Comparison of ENCODE assay signal across 7 mouse cellular contexts in the genomic region with DNA sequence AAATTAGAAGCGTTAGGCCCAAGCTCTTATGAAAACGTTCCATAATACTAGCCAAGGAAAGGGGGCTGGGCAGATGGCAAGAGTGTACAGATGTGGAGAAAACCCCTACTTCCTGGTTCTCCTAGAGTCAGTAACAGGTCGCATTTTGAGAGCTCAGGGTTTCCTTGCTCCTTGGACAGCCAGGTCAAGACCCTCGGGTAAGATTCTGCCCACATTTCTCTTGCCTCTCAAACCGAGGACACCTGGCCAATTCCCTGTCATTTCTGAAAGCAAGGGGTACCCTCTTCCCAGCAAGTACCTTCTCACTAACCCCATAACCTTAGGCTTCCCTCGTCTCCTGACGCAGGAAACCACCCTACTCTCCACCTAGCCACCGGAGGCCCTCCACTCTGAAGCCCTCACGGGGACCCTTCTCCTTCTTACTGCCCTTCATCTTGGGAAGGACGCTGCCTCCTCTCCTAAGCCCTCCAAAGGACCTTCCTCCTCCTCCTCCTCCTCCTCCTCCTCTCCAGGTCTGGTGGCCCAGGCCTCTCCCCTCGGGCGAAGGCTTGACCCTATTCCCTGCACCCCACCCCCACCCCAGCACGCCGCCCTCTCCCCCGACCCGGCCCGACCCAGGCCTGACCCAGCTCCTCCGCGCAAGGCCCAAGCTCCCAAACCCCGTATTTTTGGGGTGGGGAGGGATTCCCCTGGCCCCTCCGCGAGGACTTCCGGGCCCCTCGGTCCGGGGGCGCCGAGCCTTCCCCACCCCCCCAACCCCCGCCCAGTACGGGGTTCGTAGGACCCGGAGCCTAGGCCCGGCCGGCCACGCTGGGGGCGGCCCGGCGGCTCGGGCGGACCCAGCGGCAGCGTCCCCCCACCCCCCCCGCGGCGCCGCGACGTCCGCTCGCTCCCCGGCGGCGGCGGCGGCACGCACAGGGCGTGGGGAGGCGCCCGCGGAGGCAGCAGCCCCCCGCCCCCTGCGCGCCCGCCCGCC. TPM values are rescaled to one million over a fixed set of nuclear protein-coding genes. Genes with fewer than 3 reads are reported as not detected.
DNase-seq lines count a peak whose midpoint lies in the region; ATAC-seq and TF ChIP-seq lines count a peak whose summit lies in the region.

No protein-coding gene starts in this region.

- DNase-seq in adipocyte (ENCODE audit: low spot score): peak; percentile 62
- DNase-seq in embryonic facial prominence, embryonic 14.5 days (ENCODE audit: low spot score): peak; percentile 78
- DNase-seq in kidney, postnatal 36 days: peak; percentile 50 to 76
- peak; percentile 42 to 51 for DNase-seq in spleen, postnatal 36 days (ENCODE audit: low spot score in 2 of 2)

- H3K4me3 ChIP-seq in E14TG2a.4 (replicated peaks; ENCODE audit: low read length): peak overlapping the region; percentile 85
- H3K4me3 ChIP-seq in embryonic facial prominence, embryonic 14.5 days (ENCODE audit: low read depth, low read length): peak overlapping the region; percentile 75
- H3K4me3 ChIP-seq in heart, embryonic 14.5 days (ENCODE audit: control insufficient read depth in 1 of 2, insufficient read depth in 1 of 2, low read depth in 1 of 2, low read length in 2 of 2): peak overlapping the region; percentile 84 to 88

- H3K4me2 ChIP-seq in embryonic facial prominence, embryonic 14.5 days (ENCODE audit: low read depth, low read length): peak overlapping the region; percentile 76
- H3K4me2 ChIP-seq in heart, embryonic 14.5 days (ENCODE audit: low read length): peak overlapping the region; percentile 96

- no peak for TF ChIP-seq CTCF in E14TG2a.4 (conservative IDR thresholded peaks at IDR 0.05; ENCODE audit: low read length)

- H3K27me3 ChIP-seq in E14TG2a.4 (ENCODE audit: insufficient read depth, low read length): no peaks in the 10 kb centered on the region
- H3K27me3 ChIP-seq in embryonic facial prominence, embryonic 14.5 days (replicated peaks; ENCODE audit: control insufficient read depth, insufficient read depth, low read length): no peaks in the 10 kb centered on the region
- no peaks in the 10 kb centered on the region for H3K27me3 ChIP-seq in heart, embryonic 14.5 days (ENCODE audit: control insufficient read depth, insufficient read depth, low read length)

- WGBS in embryonic facial prominence, embryonic 14.5 days: 3% methylated on average over 17 of the region's 64 CpGs
- WGBS in heart, embryonic 14.5 days: 1% methylated on average over 61 of the region's 64 CpGs

- ATAC-seq in embryonic facial prominence, embryonic 14.5 days (ENCODE audit: low read depth): peak; percentile 86
- peak; percentile 77 for ATAC-seq in heart, embryonic 14.5 days (ENCODE audit: insufficient number of reproducible peaks, insufficient read depth, low FRiP score, low read depth)
- ATAC-seq in megakaryocyte progenitor cell, adult 5-6 weeks (replicated peaks; ENCODE audit: poor library complexity): peak; percentile 43

- H3K9ac ChIP-seq in embryonic facial prominence, embryonic 14.5 days (ENCODE audit: low read depth, low read length): peak overlapping the region; percentile 98
- peak overlapping the region; percentile 97 for H3K9ac ChIP-seq in heart, embryonic 14.5 days (ENCODE audit: low read length)

- peaks cover 5% of the 10 kb centered on the region; the same call in 1 of the 2 replicates for H3K9me3 ChIP-seq in E14TG2a.4 (ENCODE audit: low read length)
- no peaks in the 10 kb centered on the region for H3K9me3 ChIP-seq in embryonic facial prominence, embryonic 14.5 days (ENCODE audit: control insufficient read depth, low read length)
- H3K9me3 ChIP-seq in heart, embryonic 14.5 days (ENCODE audit: control insufficient read depth, low read length): no peaks in the 10 kb centered on the region

- H3K27ac ChIP-seq in embryonic facial prominence, embryonic 14.5 days (replicated peaks; ENCODE audit: low read depth, low read length): peak overlapping the region; percentile 96
- peak overlapping the region; percentile 95 to 98 for H3K27ac ChIP-seq in heart, embryonic 14.5 days (replicated peaks in 1 of 2; ENCODE audit: control insufficient read depth in 1 of 2, insufficient read depth in 1 of 2, low read depth in 2 of 2, low read length in 2 of 2)

- peaks cover 13% of the 10 kb centered on the region; the same call in 1 of the 2 replicates for H3K36me3 ChIP-seq in E14TG2a.4 (ENCODE audit: insufficient read depth, low read length)
- no peaks in the 10 kb centered on the region for H3K36me3 ChIP-seq in embryonic facial prominence, embryonic 14.5 days (ENCODE audit: control insufficient read depth, insufficient read depth, low read length)
- no peaks in the 10 kb centered on the region for H3K36me3 ChIP-seq in heart, embryonic 14.5 days (ENCODE audit: control insufficient read depth, insufficient read depth, low read length)

- H3K4me1 ChIP-seq in E14TG2a.4 (replicated peaks; ENCODE audit: low read depth, low read length): peaks cover 68% of the 10 kb centered on the region
- H3K4me1 ChIP-seq in embryonic facial prominence, embryonic 14.5 days (ENCODE audit: control insufficient read depth, insufficient read depth, low read length): peaks cover 10% of the 10 kb centered on the region
- peaks cover 2 to 20% of the 10 kb centered on the region in 2 experiments; a peak in 2 of 4 replicates for H3K4me1 ChIP-seq in heart, embryonic 14.5 days (ENCODE audit: control insufficient read depth in 2 of 2, insufficient read depth in 2 of 2, low read length in 2 of 2)

RNA-seq across cellular contexts. Expression of gene Gmeb1, which starts 0.7 kb away (rescaled TPM):
- 24.7 and 28.7 TPM in 2 replicates for polyA plus RNA-seq in embryonic facial prominence, embryonic 14.5 days (2014; fragmentation: Nextera tagmentation; extraction: Ambion mirVana)
- polyA plus RNA-seq in heart, embryonic 14.5 days (2014; fragmentation: Nextera tagmentation; extraction: Ambion mirVana): 25.8 and 27.5 TPM in 2 replicates
- 13.9 and 14.3 TPM in 2 replicates for total RNA-seq in megakaryocyte progenitor cell, adult 5-6 weeks (2015)
- 18.7 and 29.3 TPM in 2 replicates for total RNA-seq in megakaryocyte progenitor cell, adult 5-6 weeks (2017)

RNA-seq across cellular contexts. Expression of gene Taf12, which starts 13.5 kb away (rescaled TPM):
- polyA plus RNA-seq in embryonic facial prominence, embryonic 14.5 days (2014; fragmentation: Nextera tagmentation; extraction: Ambion mirVana): 43.4 and 48.8 TPM in 2 replicates
- 29.4 and 30.9 TPM in 2 replicates for polyA plus RNA-seq in heart, embryonic 14.5 days (2014; fragmentation: Nextera tagmentation; extraction: Ambion mirVana)
- total RNA-seq in megakaryocyte progenitor cell, adult 5-6 weeks (2015): 40.5 and 42.1 TPM in 2 replicates
- 34.1 and 72.2 TPM in 2 replicates for total RNA-seq in megakaryocyte progenitor cell, adult 5-6 weeks (2017)

RNA-seq across cellular contexts. Expression of gene Rab42, which starts 42.5 kb away (rescaled TPM):
- 1.8 and 2.3 TPM in 2 replicates for polyA plus RNA-seq in embryonic facial prominence, embryonic 14.5 days (2014; fragmentation: Nextera tagmentation; extraction: Ambion mirVana)
- 1.2 and 1.4 TPM in 2 replicates for polyA plus RNA-seq in heart, embryonic 14.5 days (2014; fragmentation: Nextera tagmentation; extraction: Ambion mirVana)
- total RNA-seq in megakaryocyte progenitor cell, adult 5-6 weeks (2015): not detected in 2 replicates
- total RNA-seq in megakaryocyte progenitor cell, adult 5-6 weeks (2017): 1.0 and 1.3 TPM in 2 replicates

RNA-seq across cellular contexts. Expression of gene Ythdf2, which starts 48.6 kb away (rescaled TPM):
- polyA plus RNA-seq in embryonic facial prominence, embryonic 14.5 days (2014; fragmentation: Nextera tagmentation; extraction: Ambion mirVana): 98.5 and 102 TPM in 2 replicates
- polyA plus RNA-seq in heart, embryonic 14.5 days (2014; fragmentation: Nextera tagmentation; extraction: Ambion mirVana): 66.3 and 70.9 TPM in 2 replicates
- total RNA-seq in megakaryocyte progenitor cell, adult 5-6 weeks (2015): 64.7 and 66.5 TPM in 2 replicates
- 64.0 and 69.7 TPM in 2 replicates for total RNA-seq in megakaryocyte progenitor cell, adult 5-6 weeks (2017)

Comparison
In these comparisons a context has a peak if more than half of its experiments do, and no peak if none do; other contexts are left out.
1. Peak in every context shown above with its lines: DNase-seq, ATAC-seq, H3K4me3 ChIP-seq and H3K27ac ChIP-seq.